Mouse (Mus musculus): Measurements from ENCODE around the gene Plekhg6. TPM values are rescaled to one million over a fixed set of nuclear protein-coding genes. Genes with fewer than 3 reads are reported as not detected.

Gene Plekhg6
- polyA plus RNA-seq, 1 experiment from 2014 or later, result 3.4 TPM

- Histone ChIP-seq H3K27ac (no peak overlapping the region), H3K4me3 (replicated peaks; ENCODE audit: low read depth, low read length) (no peak overlapping the region), H3K9me3 (replicated peaks; ENCODE audit: low read length) (no peaks in the 10 kb centered on the region), H3K27me3 (ENCODE audit: insufficient read depth, low read length) (no peaks in the 10 kb centered on the region), H3K4me1 (replicated peaks; ENCODE audit: insufficient read depth, low read length) (0 out of 2 replicates have a peak, but pooled peaks cover under 1% of the 10 kb centered on the region), H3K4me2 (ENCODE audit: low read length) (no peak overlapping the region), H3K36me3 (ENCODE audit: insufficient read depth, low read length) (no peaks in the 10 kb centered on the region), H3K9ac (ENCODE audit: low read depth, low read length) (no peak overlapping the region)
- no peak for DNase-seq (ENCODE audit: low spot score)
- no peak for ATAC-seq (replicated peaks; ENCODE audit: low FRiP score, low read depth)
- 53% methylated on average over 6 of the region's 6 CpGs for WGBS
- TF ChIP-seq CTCF (IDR thresholded peaks at IDR 0.05; ENCODE audit: low read depth), result no peak
Measured at GRCm38 (mm10) chr6:125325337-125325736, 55.3 kb downstream of the Plekhg6 start.

- TF ChIP-seq CTCF (IDR thresholded peaks at IDR 0.05; ENCODE audit: low read depth), result no peak
- H3K4me3 ChIP-seq (replicated peaks; ENCODE audit: low read depth, low read length), result no peak overlapping the region; the same call in 1 of the 2 replicates
- 53% methylated on average over 6 of the region's 6 CpGs for WGBS
- H3K4me1 ChIP-seq (replicated peaks; ENCODE audit: insufficient read depth, low read length), result no peaks in the 10 kb centered on the region
- H3K36me3 ChIP-seq (ENCODE audit: insufficient read depth, low read length), result no peaks in the 10 kb centered on the region
- no peak overlapping the region for H3K9ac ChIP-seq (ENCODE audit: low read depth, low read length)
- no peak overlapping the region for H3K27ac ChIP-seq
- no peaks in the 10 kb centered on the region for H3K9me3 ChIP-seq (replicated peaks; ENCODE audit: low read length)
- DNase-seq (ENCODE audit: low spot score) (no peak), ATAC-seq (replicated peaks; ENCODE audit: low FRiP score, low read depth) (no peak)
- peak overlapping the region; percentile 30 for H3K4me2 ChIP-seq (ENCODE audit: low read length)
- H3K27me3 ChIP-seq (ENCODE audit: insufficient read depth, low read length), result no peaks in the 10 kb centered on the region
Measured at GRCm38 (mm10) chr6:125323547-125323946, 57.0 kb downstream of the Plekhg6 start.

- Histone ChIP-seq H3K27ac (no peak overlapping the region), H3K9me3 (replicated peaks; ENCODE audit: low read length) (no peaks in the 10 kb centered on the region), H3K36me3 (ENCODE audit: insufficient read depth, low read length) (no peaks in the 10 kb centered on the region), H3K4me1 (replicated peaks; ENCODE audit: insufficient read depth, low read length) (no peaks in the 10 kb centered on the region), H3K27me3 (ENCODE audit: insufficient read depth, low read length) (no peaks in the 10 kb centered on the region), H3K4me2 (ENCODE audit: low read length) (peak overlapping the region; percentile 30), H3K4me3 (replicated peaks; ENCODE audit: low read depth, low read length) (peak overlapping the region; percentile 19; the same call in 1 of the 2 replicates), H3K9ac (ENCODE audit: low read depth, low read length) (no peak overlapping the region)
- no peak for TF ChIP-seq CTCF (IDR thresholded peaks at IDR 0.05; ENCODE audit: low read depth)
- DNase-seq (ENCODE audit: low spot score) (no peak), ATAC-seq (replicated peaks; ENCODE audit: low FRiP score, low read depth) (no peak)
- WGBS, result 53% methylated on average over 13 of the region's 13 CpGs
Measured at GRCm38 (mm10) chr6:125322794-125323193, 57.8 kb downstream of the Plekhg6 start.

GRCm38 (mm10) chr6:125321114-125321855 is 59.3 kb downstream of the Plekhg6 start:
- H3K27ac ChIP-seq, result peak overlapping the region; percentile 80
- H3K9me3 ChIP-seq (replicated peaks; ENCODE audit: low read length), result no peaks in the 10 kb centered on the region
- no peak overlapping the region for H3K9ac ChIP-seq (ENCODE audit: low read depth, low read length)
- 13% methylated on average over 26 of the region's 26 CpGs for WGBS
- H3K4me2 ChIP-seq (ENCODE audit: low read length), result peak overlapping the region; percentile 30
- peak overlapping the region; percentile 19; the same call in 1 of the 2 replicates for H3K4me3 ChIP-seq (replicated peaks; ENCODE audit: low read depth, low read length)
- ATAC-seq (replicated peaks; ENCODE audit: low FRiP score, low read depth) (peak; percentile 31; the same call in 1 of the 2 replicates), DNase-seq (ENCODE audit: low spot score) (no peak)
- H3K27me3 ChIP-seq (ENCODE audit: insufficient read depth, low read length), result no peaks in the 10 kb centered on the region
- no peaks in the 10 kb centered on the region for H3K4me1 ChIP-seq (replicated peaks; ENCODE audit: insufficient read depth, low read length)
- no peaks in the 10 kb centered on the region for H3K36me3 ChIP-seq (ENCODE audit: insufficient read depth, low read length)
- no peak for TF ChIP-seq CTCF (IDR thresholded peaks at IDR 0.05; ENCODE audit: low read depth)

- no peaks in the 10 kb centered on the region for H3K27me3 ChIP-seq (ENCODE audit: insufficient read depth, low read length)
- no peaks in the 10 kb centered on the region for H3K36me3 ChIP-seq (ENCODE audit: insufficient read depth, low read length)
- DNase-seq (ENCODE audit: low spot score), result no peak
- no peak within 1 kb of the TSS for H3K9ac ChIP-seq (ENCODE audit: low read depth, low read length)
- peak within 1 kb of the TSS; percentile 19; the same call in 1 of the 2 replicates for H3K4me3 ChIP-seq (replicated peaks; ENCODE audit: low read depth, low read length)
- H3K9me3 ChIP-seq (replicated peaks; ENCODE audit: low read length), result no peaks in the 10 kb centered on the region
- peak; percentile 73 for ATAC-seq (replicated peaks; ENCODE audit: low FRiP score, low read depth)
- peak within 1 kb of the TSS; percentile 30 for H3K4me2 ChIP-seq (ENCODE audit: low read length)
- H3K27ac ChIP-seq, result peak within 1 kb of the TSS; percentile 80
- TF ChIP-seq CTCF (IDR thresholded peaks at IDR 0.05; ENCODE audit: low read depth), result no peak
- 95% methylated on average over 1 of the region's 1 CpGs for WGBS
- no peaks in the 10 kb centered on the region for H3K4me1 ChIP-seq (replicated peaks; ENCODE audit: insufficient read depth, low read length)
Measured at GRCm38 (mm10) chr6:125320323-125320722, 60.3 kb downstream of the Plekhg6 start, which contains the start of gene Scnn1a. Gene Scnn1a, plus strand, starts transcription at chr6:125320659.

GRCm38 (mm10) chr6:125319919-125320296 is 60.7 kb downstream of the Plekhg6 start:
- DNase-seq (ENCODE audit: low spot score), result no peak
- H3K36me3 ChIP-seq (ENCODE audit: insufficient read depth, low read length), result no peaks in the 10 kb centered on the region
- ATAC-seq (replicated peaks; ENCODE audit: low FRiP score, low read depth), result no peak
- H3K9ac ChIP-seq (ENCODE audit: low read depth, low read length), result no peak overlapping the region
- H3K4me1 ChIP-seq (replicated peaks; ENCODE audit: insufficient read depth, low read length), result no peaks in the 10 kb centered on the region
- no peaks in the 10 kb centered on the region for H3K9me3 ChIP-seq (replicated peaks; ENCODE audit: low read length)
- H3K27ac ChIP-seq, result peak overlapping the region; percentile 74
- H3K4me3 ChIP-seq (replicated peaks; ENCODE audit: low read depth, low read length), result no peak overlapping the region
- H3K27me3 ChIP-seq (ENCODE audit: insufficient read depth, low read length), result no peaks in the 10 kb centered on the region
- TF ChIP-seq CTCF (IDR thresholded peaks at IDR 0.05; ENCODE audit: low read depth), result no peak
- H3K4me2 ChIP-seq (ENCODE audit: low read length), result no peak overlapping the region
